In genomic region chr4:95278714-95279095, GRCm38 (mm10) we compare ENCODE assay signal across 9 mouse cellular contexts.
A peak's percentile ranks its signal among the peaks of the same experiment; 100 is the strongest.
DNase-seq lines count a peak whose midpoint lies in the region; ATAC-seq lines count a peak whose summit lies in the region.
"Had no signal": no experiment of that assay in that cellular context is flagged by ENCODE, and none has a peak within 500 bp of the region (broad histone marks: within the 10 kb centered on the region; RNA-seq: fewer than 3 reads in every experiment).

No protein-coding gene starts in this region.

- no peak for ATAC-seq in hindbrain, embryonic 13.5 days (ENCODE audit: low FRiP score)
- ATAC-seq in hindbrain, embryonic 12.5 days (ENCODE audit: low FRiP score): no peak
- peak; percentile 81 for ATAC-seq in intestine, embryonic 15.5 days
- ATAC-seq in lung, embryonic 15.5 days (ENCODE audit: borderline replicate concordance, extremely low read depth, low FRiP score, low TSS enrichment): peak; percentile 69; the same call in 1 of the 2 replicates
- ATAC-seq in erythroblast, adult 5-6 weeks (replicated peaks; ENCODE audit: low FRiP score, poor library complexity, severe bottlenecking): no peak

- H3K4me3 ChIP-seq in hindbrain, embryonic 13.5 days: no peak overlapping the region
- H3K4me3 ChIP-seq in hindbrain, embryonic 12.5 days: no peak overlapping the region
- no peak overlapping the region for H3K4me3 ChIP-seq in intestine, embryonic 15.5 days (replicated peaks)
- no peak overlapping the region for H3K4me3 ChIP-seq in lung, embryonic 15.5 days

- WGBS in hindbrain, embryonic 13.5 days: 38% methylated on average over 13 of the region's 13 CpGs
- 40% methylated on average over 13 of the region's 13 CpGs for WGBS in hindbrain, embryonic 12.5 days
- WGBS in intestine, embryonic 15.5 days: 7% methylated on average over 13 of the region's 13 CpGs
- WGBS in lung, embryonic 15.5 days: 9% methylated on average over 13 of the region's 13 CpGs

- no peak overlapping the region for H3K4me2 ChIP-seq in hindbrain, embryonic 13.5 days
- no peak overlapping the region for H3K4me2 ChIP-seq in hindbrain, embryonic 12.5 days (replicated peaks)
- peak overlapping the region; percentile 45 for H3K4me2 ChIP-seq in intestine, embryonic 15.5 days (replicated peaks)
- peak overlapping the region; percentile 6; the same call in 1 of the 2 replicates for H3K4me2 ChIP-seq in lung, embryonic 15.5 days

- no peaks in the 10 kb centered on the region for H3K9me3 ChIP-seq in hindbrain, embryonic 13.5 days
- no peaks in the 10 kb centered on the region for H3K9me3 ChIP-seq in hindbrain, embryonic 12.5 days (replicated peaks)
- no peaks in the 10 kb centered on the region for H3K9me3 ChIP-seq in intestine, embryonic 15.5 days
- no peaks in the 10 kb centered on the region for H3K9me3 ChIP-seq in lung, embryonic 15.5 days
- H3K9me3 ChIP-seq: G1E had no signal

- H3K9ac ChIP-seq in hindbrain, embryonic 13.5 days: no peak overlapping the region
- H3K9ac ChIP-seq in hindbrain, embryonic 12.5 days: no peak overlapping the region
- H3K9ac ChIP-seq in intestine, embryonic 15.5 days: no peak overlapping the region
- no peak overlapping the region for H3K9ac ChIP-seq in lung, embryonic 15.5 days

- H3K36me3 ChIP-seq in hindbrain, embryonic 13.5 days: no peaks in the 10 kb centered on the region
- H3K36me3 ChIP-seq in hindbrain, embryonic 12.5 days: no peaks in the 10 kb centered on the region
- H3K36me3 ChIP-seq in intestine, embryonic 15.5 days: no peaks in the 10 kb centered on the region
- H3K36me3 ChIP-seq in lung, embryonic 15.5 days: no peaks in the 10 kb centered on the region
- H3K36me3 ChIP-seq: G1E had no signal

- H3K27me3 ChIP-seq in hindbrain, embryonic 13.5 days: no peaks in the 10 kb centered on the region
- H3K27me3 ChIP-seq in hindbrain, embryonic 12.5 days: no peaks in the 10 kb centered on the region
- H3K27me3 ChIP-seq in intestine, embryonic 15.5 days (replicated peaks): no peaks in the 10 kb centered on the region
- H3K27me3 ChIP-seq in lung, embryonic 15.5 days: no peaks in the 10 kb centered on the region

- peak; percentile 30 to 45 for DNase-seq in urinary bladder, postnatal 36 days (ENCODE audit: low spot score in 2 of 2)
- DNase-seq in spleen, postnatal 4 days (ENCODE audit: low spot score in 2 of 2): no peak
- DNase-seq in left cerebral cortex, postnatal 14 days (ENCODE audit: low spot score in 2 of 2): no peak

- intact Hi-C loops in left cerebral cortex, postnatal 14 days (cut with DNase I): no loop called here

- H3K27ac ChIP-seq in hindbrain, embryonic 13.5 days: 0 out of 2 replicates have a peak overlapping the region, but pooled peaks have one; percentile 30
- H3K27ac ChIP-seq in hindbrain, embryonic 12.5 days: no peak overlapping the region
- H3K27ac ChIP-seq in intestine, embryonic 15.5 days: peak overlapping the region; percentile 85
- H3K27ac ChIP-seq in lung, embryonic 15.5 days: peak overlapping the region; percentile 84

- peaks cover 9% of the 10 kb centered on the region for H3K4me1 ChIP-seq in hindbrain, embryonic 13.5 days (replicated peaks)
- H3K4me1 ChIP-seq in hindbrain, embryonic 12.5 days: peaks cover 6% of the 10 kb centered on the region; the same call in 1 of the 2 replicates
- peaks cover 12% of the 10 kb centered on the region for H3K4me1 ChIP-seq in intestine, embryonic 15.5 days (replicated peaks)
- peaks cover 31% of the 10 kb centered on the region for H3K4me1 ChIP-seq in lung, embryonic 15.5 days

Comparison
In these comparisons a context has a peak if more than half of its experiments do, and no peak if none do; other contexts are left out.
1. ATAC-seq: peak in intestine, embryonic 15.5 days (single experiment) and lung, embryonic 15.5 days (single experiment); none in hindbrain, embryonic 13.5 days (single experiment), hindbrain, embryonic 12.5 days (single experiment) and erythroblast, adult 5-6 weeks (single experiment).
2. H3K4me2 ChIP-seq: peak in intestine, embryonic 15.5 days (single experiment) and lung, embryonic 15.5 days (single experiment); none in hindbrain, embryonic 13.5 days (single experiment) and hindbrain, embryonic 12.5 days (single experiment).
3. DNase-seq: peak in urinary bladder, postnatal 36 days (2 of 2); none in spleen, postnatal 4 days (0 of 2) and left cerebral cortex, postnatal 14 days (0 of 2).